Mouse (Mus musculus) embryonic facial prominence, embryonic 15.5 days (tissue): ENCODE results near the gene Arhgap27. TPM values are rescaled to one million over a fixed set of nuclear protein-coding genes. Genes with fewer than 3 reads are reported as not detected.

Source experiments
- ATAC-seq: fragments of 200-750 bp; cut with Nextera tagmentation; 2 replicates; pipeline ENCODE4 v1.8.0; 2017; ENCODE audit warnings: low read depth, moderate TSS enrichment; ENCODE audit not compliant: insufficient number of reproducible peaks, low FRiP score, low TSS enrichment
- H3K27ac ChIP-seq: fragments of 300-500 bp; sonication (generic); replicated peaks from 2 replicates; pipeline ENCODE4 v1.5.1; 2015; ENCODE audit warnings: mild to moderate bottlenecking, inconsistent platforms
- H3K27me3 ChIP-seq: fragments of 300-500 bp; sonication (generic); 2 replicates; pipeline ENCODE4 v1.6.1; 2015; ENCODE audit warnings: inconsistent platforms
- H3K36me3 ChIP-seq: fragments of 300-500 bp; sonication (generic); 2 replicates; pipeline ENCODE4 v1.6.1; 2015; ENCODE audit warnings: mild to moderate bottlenecking, inconsistent platforms
- H3K4me1 ChIP-seq: fragments of 300-500 bp; sonication (generic); 2 replicates; pipeline ENCODE4 v1.6.1; 2015; ENCODE audit warnings: inconsistent platforms
- H3K4me2 ChIP-seq: fragments of 300-500 bp; sonication (generic); replicated peaks from 2 replicates; pipeline ENCODE4 v1.6.1; 2015; ENCODE audit warnings: mild to moderate bottlenecking, inconsistent platforms
- H3K4me3 ChIP-seq: fragments of 300-500 bp; sonication (generic); replicated peaks from 2 replicates; pipeline ENCODE4 v1.5.1; 2015; ENCODE audit warnings: mild to moderate bottlenecking, inconsistent platforms
- H3K9ac ChIP-seq: fragments of 300-500 bp; sonication (generic); 2 replicates; pipeline ENCODE4 v1.6.1; 2015; ENCODE audit warnings: inconsistent platforms
- H3K9me3 ChIP-seq: fragments of 300-500 bp; sonication (generic); replicated peaks from 2 replicates; pipeline ENCODE4 v1.6.1; 2016; ENCODE audit warnings: inconsistent platforms
- WGBS: fragments of 180-500 bp; shearing (Covaris S2); methylation state at CpG from one replicate; pipeline ENCODE4 v1.1.7; 2015; 5-methylcytosine and 5-hydroxymethylcytosine counted together
- polyA plus RNA-seq: library from polyadenylated mRNA; unstranded; fragments of >200 nt; fragmentation: Nextera tagmentation; extraction: Ambion mirVana; gene quantifications from 2 replicates; pipeline ENCODE4 v1.2.1, GENCODE M21; 2015

Arhgap27 gene
- polyA plus RNA-seq, 1 experiment from 2014 or later = 12.3 TPM

GRCm38 (mm10) chr11:103402738-103403137 lies 39.2 kb upstream of the Arhgap27 start:
- Histone ChIP-seq H3K36me3 (peaks cover 5% of the 10 kb centered on the region), H3K4me2 (no peak overlapping the region), H3K9me3 (no peaks in the 10 kb centered on the region), H3K27me3 (no peaks in the 10 kb centered on the region), H3K4me1 (no peaks in the 10 kb centered on the region), H3K9ac (no peak overlapping the region), H3K4me3 (no peak overlapping the region), H3K27ac (no peak overlapping the region)
- WGBS = 87% methylated on average over 5 of the region's 5 CpGs
- no peak for ATAC-seq

DNA sequence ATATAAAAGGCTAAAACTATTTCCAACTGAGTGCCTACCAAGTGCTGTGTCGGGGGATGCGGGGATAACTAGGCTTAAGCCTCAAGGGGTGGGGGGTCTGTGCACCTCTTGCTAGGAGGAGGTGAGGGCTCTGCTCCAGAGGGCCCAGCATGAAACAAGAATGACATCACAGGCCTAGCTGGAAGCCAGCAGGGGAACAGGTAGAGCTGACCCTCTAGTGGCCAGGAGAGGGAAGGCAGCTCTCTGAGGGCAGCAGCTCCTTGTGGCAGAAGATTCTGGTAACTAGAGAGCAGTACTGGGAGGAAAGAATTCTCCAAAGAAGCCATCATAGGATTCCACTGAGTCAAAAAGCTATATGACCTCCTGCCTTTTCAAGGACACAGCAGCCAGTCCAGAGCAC lies 38.7 kb upstream of the Arhgap27 start:
- Histone ChIP-seq H3K4me1 (no peaks in the 10 kb centered on the region), H3K4me3 (no peak overlapping the region), H3K27ac (no peak overlapping the region), H3K27me3 (no peaks in the 10 kb centered on the region), H3K4me2 (no peak overlapping the region), H3K9me3 (no peaks in the 10 kb centered on the region), H3K36me3 (peaks cover 5% of the 10 kb centered on the region), H3K9ac (no peak overlapping the region)
- ATAC-seq = no peak
- WGBS = 47% methylated on average over 2 of the region's 2 CpGs

DNA sequence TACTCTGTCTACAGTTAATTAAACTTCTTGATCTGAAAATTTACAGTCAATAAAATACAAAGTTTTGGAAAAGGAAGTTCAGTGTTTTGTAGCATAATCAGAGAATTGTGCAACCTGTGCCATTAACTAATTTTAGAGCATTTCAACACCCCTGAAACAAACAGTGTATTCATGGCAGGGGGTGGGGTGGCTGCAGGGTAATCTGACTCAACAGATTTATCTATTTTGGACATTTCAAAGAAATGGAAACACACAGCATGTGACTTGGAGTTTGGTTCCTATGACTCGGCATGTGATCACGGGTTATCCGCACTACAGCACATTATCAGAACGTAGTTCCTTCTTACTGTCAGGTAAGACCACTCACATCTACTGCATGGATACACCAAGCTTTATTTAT lies 36.5 kb upstream of the Arhgap27 start:
- Histone ChIP-seq H3K9ac (no peak overlapping the region), H3K4me1 (no peaks in the 10 kb centered on the region), H3K27me3 (no peaks in the 10 kb centered on the region), H3K4me3 (no peak overlapping the region), H3K9me3 (no peaks in the 10 kb centered on the region), H3K27ac (no peak overlapping the region), H3K4me2 (no peak overlapping the region), H3K36me3 (peaks cover 26% of the 10 kb centered on the region)
- no peak for ATAC-seq
- WGBS = 85% methylated on average over 4 of the region's 4 CpGs

DNA sequence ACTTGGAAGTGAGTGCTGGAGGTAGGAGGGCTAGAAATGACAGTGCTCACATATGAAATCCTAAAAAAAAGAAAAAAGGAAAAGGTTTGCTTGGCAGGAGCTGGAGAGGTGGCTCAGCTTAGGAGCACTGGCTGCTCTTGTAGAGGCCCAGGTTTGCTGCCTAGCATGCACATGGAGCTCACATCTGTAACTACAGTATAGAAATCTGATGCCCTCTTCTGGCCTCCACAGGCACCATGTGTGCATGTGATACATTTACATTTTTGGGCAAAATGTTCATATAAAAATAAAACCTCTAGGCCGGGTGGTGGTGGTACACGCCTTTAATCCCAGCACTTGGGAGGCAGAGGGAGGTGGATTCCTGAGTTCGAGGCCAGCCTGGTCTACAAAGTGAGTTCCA lies 35.6 kb upstream of the Arhgap27 start:
- no peaks in the 10 kb centered on the region for H3K4me1 ChIP-seq
- H3K4me2 ChIP-seq = no peak overlapping the region
- peaks cover 35% of the 10 kb centered on the region for H3K36me3 ChIP-seq
- H3K9ac ChIP-seq = no peak overlapping the region
- WGBS = 74% methylated on average over 3 of the region's 3 CpGs
- no peaks in the 10 kb centered on the region for H3K27me3 ChIP-seq
- H3K9me3 ChIP-seq = no peaks in the 10 kb centered on the region
- ATAC-seq = no peak
- H3K27ac ChIP-seq = no peak overlapping the region
- no peak overlapping the region for H3K4me3 ChIP-seq

DNA sequence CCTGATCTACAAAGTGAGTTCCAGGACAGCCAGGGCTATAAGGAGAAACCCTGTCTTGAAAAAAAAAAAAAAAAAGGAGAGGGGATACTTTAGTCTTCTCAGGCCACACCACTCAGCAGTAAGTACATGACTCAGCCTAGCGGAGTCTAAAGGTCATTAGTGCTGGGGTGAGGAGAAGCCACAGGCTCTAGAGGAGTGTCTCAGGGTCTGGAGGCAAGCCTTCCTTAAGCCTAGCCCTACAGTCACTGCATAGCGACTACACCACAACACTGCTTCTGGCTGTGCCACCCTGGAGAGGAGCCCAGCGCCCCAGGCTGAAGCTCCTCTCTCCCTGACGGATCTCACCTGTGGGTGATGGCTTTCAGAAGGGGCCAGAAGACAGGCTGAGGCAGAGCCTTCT lies 33.2 kb upstream of the Arhgap27 start:
- ATAC-seq = no peak
- no peaks in the 10 kb centered on the region for H3K4me1 ChIP-seq
- no peak overlapping the region for H3K9ac ChIP-seq
- H3K27me3 ChIP-seq = no peaks in the 10 kb centered on the region
- no peak overlapping the region for H3K4me3 ChIP-seq
- no peaks in the 10 kb centered on the region for H3K9me3 ChIP-seq
- H3K4me2 ChIP-seq = no peak overlapping the region
- H3K27ac ChIP-seq = no peak overlapping the region
- 84% methylated on average over 4 of the region's 4 CpGs for WGBS
- H3K36me3 ChIP-seq = peaks cover 50% of the 10 kb centered on the region

- no peak for ATAC-seq
- Histone ChIP-seq H3K9me3 (no peaks in the 10 kb centered on the region), H3K4me2 (no peak overlapping the region), H3K4me3 (no peak overlapping the region), H3K27ac (no peak overlapping the region), H3K9ac (no peak overlapping the region), H3K4me1 (no peaks in the 10 kb centered on the region), H3K27me3 (no peaks in the 10 kb centered on the region), H3K36me3 (peaks cover 51% of the 10 kb centered on the region)
- WGBS = 97% methylated on average over 4 of the region's 4 CpGs
Observed at GRCm38 (mm10) chr11:103396236-103396635, 32.7 kb upstream of the Arhgap27 start.

- Histone ChIP-seq H3K4me1 (no peaks in the 10 kb centered on the region), H3K4me3 (no peak overlapping the region), H3K27ac (no peak overlapping the region), H3K9ac (no peak overlapping the region), H3K4me2 (no peak overlapping the region), H3K36me3 (peaks cover 53% of the 10 kb centered on the region), H3K9me3 (no peaks in the 10 kb centered on the region), H3K27me3 (no peaks in the 10 kb centered on the region)
- WGBS = 63% methylated on average over 7 of the region's 7 CpGs
- ATAC-seq = no peak
Observed at GRCm38 (mm10) chr11:103394604-103395003, 31.1 kb upstream of the Arhgap27 start.

DNA sequence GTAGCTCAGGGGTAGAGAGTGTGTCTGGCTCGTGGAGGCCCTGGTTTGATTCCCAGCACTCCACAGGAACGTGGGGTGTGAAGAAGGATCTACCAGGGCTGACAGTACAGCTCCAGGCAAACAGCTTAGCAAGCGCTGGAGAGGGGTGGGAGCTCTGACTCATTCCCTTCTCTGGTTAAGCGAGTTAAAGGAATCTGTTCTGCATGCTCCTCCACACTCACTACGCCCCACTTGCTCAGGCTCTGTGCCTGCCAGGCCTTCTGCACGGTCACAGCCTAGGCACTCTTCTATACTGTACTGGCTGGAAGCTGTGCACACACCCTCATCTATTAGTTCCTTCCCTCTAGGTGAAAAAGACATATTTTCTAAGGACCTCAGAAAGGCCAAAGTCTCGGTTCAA lies 30.5 kb upstream of the Arhgap27 start:
- Histone ChIP-seq H3K4me1 (no peaks in the 10 kb centered on the region), H3K27ac (no peak overlapping the region), H3K27me3 (no peaks in the 10 kb centered on the region), H3K4me2 (no peak overlapping the region), H3K4me3 (no peak overlapping the region), H3K9me3 (no peaks in the 10 kb centered on the region), H3K36me3 (peaks cover 53% of the 10 kb centered on the region), H3K9ac (no peak overlapping the region)
- 81% methylated on average over 7 of the region's 7 CpGs for WGBS
- ATAC-seq = no peak

DNA sequence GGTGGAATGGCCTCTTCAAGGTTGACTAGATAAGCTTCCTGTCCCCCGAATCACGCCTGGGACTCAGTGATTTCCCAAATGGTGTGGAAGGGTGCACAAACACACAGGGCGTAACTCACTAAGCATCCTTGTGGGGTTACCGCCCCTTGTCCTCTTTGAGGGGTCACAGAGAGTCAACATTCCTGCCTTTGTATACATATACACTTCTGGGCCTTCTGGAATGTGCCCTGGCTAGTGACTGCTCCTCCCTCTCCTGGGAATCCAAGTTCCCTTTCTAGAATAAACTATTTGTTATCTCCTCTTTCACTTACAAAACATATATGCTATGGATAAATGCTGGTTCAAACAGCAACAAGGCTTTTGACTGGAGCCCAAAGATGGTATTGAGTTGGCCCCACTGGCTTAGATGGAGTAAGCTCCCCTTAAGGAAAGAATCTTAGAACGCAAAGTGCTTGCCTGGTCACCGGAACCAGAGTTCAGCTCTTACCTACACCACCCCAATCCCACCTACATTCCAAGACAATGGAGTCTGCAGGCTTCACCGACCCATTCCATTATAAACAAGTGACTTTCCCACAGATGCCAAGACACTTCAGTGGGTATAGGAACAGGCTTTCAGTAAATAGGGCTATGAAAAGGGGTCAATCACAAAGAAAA lies 24.5 kb upstream of the Arhgap27 start:
- Histone ChIP-seq H3K36me3 (peaks cover 21% of the 10 kb centered on the region), H3K9me3 (no peaks in the 10 kb centered on the region), H3K9ac (no peak overlapping the region), H3K4me1 (0 out of 2 replicates have a peak, but pooled peaks cover 4% of the 10 kb centered on the region), H3K27me3 (no peaks in the 10 kb centered on the region), H3K27ac (no peak overlapping the region), H3K4me3 (no peak overlapping the region), H3K4me2 (no peak overlapping the region)
- ATAC-seq = no peak
- 79% methylated on average over 7 of the region's 7 CpGs for WGBS

- 83% methylated on average over 9 of the region's 9 CpGs for WGBS
- peaks cover 4% of the 10 kb centered on the region; the same call in 1 of the 2 replicates for H3K4me1 ChIP-seq
- no peak for ATAC-seq
- no peak overlapping the region for H3K4me3 ChIP-seq
- no peaks in the 10 kb centered on the region for H3K9me3 ChIP-seq
- H3K27ac ChIP-seq = no peak overlapping the region
- no peaks in the 10 kb centered on the region for H3K27me3 ChIP-seq
- H3K9ac ChIP-seq = no peak overlapping the region
- H3K36me3 ChIP-seq = peaks cover 11% of the 10 kb centered on the region
- no peak overlapping the region for H3K4me2 ChIP-seq
Observed at GRCm38 (mm10) chr11:103386827-103387226, 23.3 kb upstream of the Arhgap27 start.

DNA sequence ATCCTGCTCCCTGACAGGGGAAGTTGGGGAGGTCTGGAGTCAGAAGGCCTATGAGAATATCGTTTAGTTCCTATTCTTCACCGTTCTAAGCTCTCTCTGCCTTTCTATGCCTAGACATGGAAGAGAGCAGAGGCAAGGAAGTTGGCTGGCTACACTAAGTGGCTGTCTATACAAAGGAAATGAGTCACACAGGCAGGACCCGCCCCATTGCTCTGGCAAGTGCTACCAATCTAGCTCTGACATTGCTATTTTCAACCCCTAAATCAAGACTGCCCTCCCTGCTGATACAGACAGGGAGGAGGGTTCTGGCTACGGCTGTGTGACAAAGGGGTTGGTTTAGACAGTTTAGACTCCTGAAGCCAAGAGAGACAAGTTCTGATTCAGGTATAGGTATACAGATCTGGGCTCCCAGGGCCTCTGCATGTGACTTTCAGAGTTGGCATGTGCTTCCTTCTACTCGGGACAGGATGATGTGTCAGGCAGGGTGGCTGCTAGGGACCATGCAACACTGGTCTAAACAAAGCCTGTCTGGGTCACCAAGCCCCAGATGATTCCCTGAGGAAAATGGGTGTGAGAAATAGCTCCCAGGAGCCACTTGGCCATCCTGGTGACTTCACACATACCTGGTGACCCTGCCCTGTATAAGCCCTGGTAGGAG lies 18.6 kb upstream of the Arhgap27 start:
- Histone ChIP-seq H3K36me3 (peaks cover 36% of the 10 kb centered on the region), H3K4me1 (peaks cover 4% of the 10 kb centered on the region; the same call in 1 of the 2 replicates), H3K9me3 (no peaks in the 10 kb centered on the region), H3K27me3 (no peaks in the 10 kb centered on the region), H3K9ac (no peak overlapping the region), H3K4me2 (no peak overlapping the region), H3K27ac (peak overlapping the region; percentile 55; the same call in 1 of the 2 replicates), H3K4me3 (no peak overlapping the region)
- ATAC-seq = peak; percentile 60; the same call in 1 of the 2 replicates
- WGBS = 66% methylated on average over 5 of the region's 5 CpGs

GRCm38 (mm10) chr11:103381505-103381904 lies 18.0 kb upstream of the Arhgap27 start:
- 90% methylated on average over 7 of the region's 7 CpGs for WGBS
- Histone ChIP-seq H3K4me2 (no peak overlapping the region), H3K27ac (peak overlapping the region; percentile 55; the same call in 1 of the 2 replicates), H3K4me3 (no peak overlapping the region), H3K4me1 (no peaks in the 10 kb centered on the region; the same call in 1 of the 2 replicates), H3K36me3 (peaks cover 36% of the 10 kb centered on the region), H3K9me3 (no peaks in the 10 kb centered on the region), H3K9ac (no peak overlapping the region), H3K27me3 (no peaks in the 10 kb centered on the region)
- no peak for ATAC-seq
